Mouse (Mus musculus) common myeloid progenitor, adult 5-6 weeks (primary cell): ENCODE measurements around the gene Ankrd40. TPM values are rescaled to one million over a fixed set of nuclear protein-coding genes. Genes with fewer than 3 reads are reported as not detected.

Experiments
- ATAC-seq: replicated peaks from 2 replicates; pipeline ENCODE4 v1.8.0; 2016; ENCODE audit warnings: low read depth, mild to moderate bottlenecking, moderate TSS enrichment, inconsistent platforms; ENCODE audit not compliant: poor library complexity, severe bottlenecking
- total RNA-seq: library from RNA; stranded (forward); fragments of 200-1000, 187-1606 nt; gene quantifications from 2 replicates; pipeline ENCODE4 v1.2.3, GENCODE M21; 2017

Gene Ankrd40
- total RNA-seq, 1 experiment from 2014 or later = 56.7 TPM

GRCm38 (mm10) chr11:94347063-94347575, 19.3 kb downstream of the Ankrd40 start:
- ATAC-seq = no peak

- no peak for ATAC-seq
These were observed 22.0 kb downstream of the Ankrd40 start for GRCm38 (mm10) chr11:94349839-94350238.

GRCm38 (mm10) chr11:94350337-94350736, 22.5 kb downstream of the Ankrd40 start:
- no peak for ATAC-seq

- ATAC-seq = peak; percentile 82
These were observed 23.3 kb downstream of the Ankrd40 start for GRCm38 (mm10) chr11:94351094-94351493.

- no peak for ATAC-seq
These were observed 27.9 kb downstream of the Ankrd40 start for GRCm38 (mm10) chr11:94355521-94356217.

GRCm38 (mm10) chr11:94359168-94359567, 31.4 kb downstream of the Ankrd40 start:
- no peak for ATAC-seq

- no peak for ATAC-seq
These were observed 33.5 kb downstream of the Ankrd40 start for GRCm38 (mm10) chr11:94361166-94361870.

- ATAC-seq = no peak
These were observed 34.3 kb downstream of the Ankrd40 start for GRCm38 (mm10) chr11:94362101-94362500.

GRCm38 (mm10) chr11:94363690-94364089, 35.9 kb downstream of the Ankrd40 start:
- ATAC-seq = no peak

- no peak for ATAC-seq
These were observed 37.5 kb downstream of the Ankrd40 start for GRCm38 (mm10) chr11:94365340-94365739.

GRCm38 (mm10) chr11:94369981-94370380, 42.2 kb downstream of the Ankrd40 start:
- ATAC-seq = no peak

- peak; percentile 94 for ATAC-seq
These were observed 43.0 kb downstream of the Ankrd40 start for GRCm38 (mm10) chr11:94370809-94371208.

GRCm38 (mm10) chr11:94374276-94374948, 46.6 kb downstream of the Ankrd40 start:
- no peak for ATAC-seq

GRCm38 (mm10) chr11:94379061-94379460, 51.3 kb downstream of the Ankrd40 start:
- ATAC-seq = no peak

GRCm38 (mm10) chr11:94379736-94380135, 51.9 kb downstream of the Ankrd40 start:
- no peak for ATAC-seq

GRCm38 (mm10) chr11:94385977-94386771, 58.4 kb downstream of the Ankrd40 start:
- peak; percentile 88 for ATAC-seq

GRCm38 (mm10) chr11:94387756-94388155, 60.0 kb downstream of the Ankrd40 start:
- no peak for ATAC-seq

- ATAC-seq = no peak
These were observed 61.2 kb downstream of the Ankrd40 start for GRCm38 (mm10) chr11:94389021-94389420.

GRCm38 (mm10) chr11:94389724-94390396, 62.1 kb downstream of the Ankrd40 start:
- ATAC-seq = no peak
